Mouse (Mus musculus): ENCODE results near the gene Mia2. TPM values are rescaled to one million over a fixed set of nuclear protein-coding genes. Genes with fewer than 3 reads are reported as not detected.
"Not testable (repeated sequence)": the region's sequence is repeated elsewhere in the genome, so short reads cannot be mapped to it uniquely, and the experiment has no call there.

The Mia2 gene
- polyA plus RNA-seq, 1 experiment from 2014 or later, result 60.0 TPM

GRCm38 (mm10) chr12:59216676-59217266 lies 121.2 kb downstream of the Mia2 start:
- WGBS, result 94% methylated on average over 6 of the region's 6 CpGs
- no peak overlapping the region for H3K9ac ChIP-seq (ENCODE audit: low read depth, low read length)
- H3K27ac ChIP-seq (ENCODE audit: low read depth, low read length), result no peak overlapping the region
- no peaks in the 10 kb centered on the region for H3K9me3 ChIP-seq (ENCODE audit: control insufficient read depth, low read length)
- H3K4me1 ChIP-seq (replicated peaks; ENCODE audit: control insufficient read depth, insufficient read depth, low read length), result no peaks in the 10 kb centered on the region
- ATAC-seq (ENCODE audit: low FRiP score), result no peak
- no peak for DNase-seq (ENCODE audit: low spot score)
- H3K27me3 ChIP-seq (ENCODE audit: control insufficient read depth, insufficient read depth, low read length), result no peaks in the 10 kb centered on the region
- H3K4me2 ChIP-seq (replicated peaks; ENCODE audit: low read depth, low read length), result no peak overlapping the region
- no peak overlapping the region for H3K4me3 ChIP-seq (ENCODE audit: low read depth, low read length)
- no peaks in the 10 kb centered on the region for H3K36me3 ChIP-seq (ENCODE audit: control insufficient read depth, insufficient read depth, low read length)

GRCm38 (mm10) chr12:59217331-59217730 lies 121.7 kb downstream of the Mia2 start:
- Histone ChIP-seq H3K4me2 (replicated peaks; ENCODE audit: low read depth, low read length) (peak overlapping the region; percentile 77; the same call in 1 of the 2 replicates), H3K27me3 (ENCODE audit: control insufficient read depth, insufficient read depth, low read length) (no peaks in the 10 kb centered on the region), H3K36me3 (ENCODE audit: control insufficient read depth, insufficient read depth, low read length) (no peaks in the 10 kb centered on the region), H3K4me3 (ENCODE audit: low read depth, low read length) (no peak overlapping the region), H3K4me1 (replicated peaks; ENCODE audit: control insufficient read depth, insufficient read depth, low read length) (no peaks in the 10 kb centered on the region), H3K9ac (ENCODE audit: low read depth, low read length) (no peak overlapping the region), H3K9me3 (ENCODE audit: control insufficient read depth, low read length) (no peaks in the 10 kb centered on the region), H3K27ac (ENCODE audit: low read depth, low read length) (no peak overlapping the region)
- WGBS, result 86% methylated on average over 3 of the region's 3 CpGs
- DNase-seq (ENCODE audit: low spot score) (no peak), ATAC-seq (ENCODE audit: low FRiP score) (no peak)

- WGBS, result under 1% methylated on average over 52 of the region's 69 CpGs
- H3K27ac ChIP-seq (ENCODE audit: low read depth, low read length), result peak overlapping the region; percentile 82
- H3K4me2 ChIP-seq (replicated peaks; ENCODE audit: low read depth, low read length), result peak overlapping the region; percentile 77
- DNase-seq (ENCODE audit: low spot score), result peak; percentile 61
- H3K9ac ChIP-seq (ENCODE audit: low read depth, low read length), result peak overlapping the region; percentile 81
- no peaks in the 10 kb centered on the region for H3K9me3 ChIP-seq (ENCODE audit: control insufficient read depth, low read length)
- H3K4me3 ChIP-seq (ENCODE audit: low read depth, low read length), result peak overlapping the region; percentile 94
- peak; percentile 64 for ATAC-seq (ENCODE audit: low FRiP score)
- no peaks in the 10 kb centered on the region for H3K4me1 ChIP-seq (replicated peaks; ENCODE audit: control insufficient read depth, insufficient read depth, low read length)
- H3K27me3 ChIP-seq (ENCODE audit: control insufficient read depth, insufficient read depth, low read length), result no peaks in the 10 kb centered on the region
- H3K36me3 ChIP-seq (ENCODE audit: control insufficient read depth, insufficient read depth, low read length), result no peaks in the 10 kb centered on the region
Observed at GRCm38 (mm10) chr12:59218640-59219321, 123.2 kb downstream of the Mia2 start.

- no peaks in the 10 kb centered on the region for H3K9me3 ChIP-seq (ENCODE audit: control insufficient read depth, low read length)
- WGBS, result under 1% methylated on average over 99 of the region's 109 CpGs
- peak; percentile 97 for ATAC-seq (ENCODE audit: low FRiP score)
Observed at GRCm38 (mm10) chr12:59219325-59220225, 124.0 kb downstream of the Mia2 start, which contains the start of gene Fbxo33. Gene Fbxo33 (minus strand): TSS chr12:59219725.

GRCm38 (mm10) chr12:59228401-59228800 lies 132.8 kb downstream of the Mia2 start:
- Histone ChIP-seq H3K9me3 (ENCODE audit: control insufficient read depth, low read length) (no peaks in the 10 kb centered on the region), H3K27ac (ENCODE audit: low read depth, low read length) (no peak overlapping the region), H3K4me3 (ENCODE audit: low read depth, low read length) (no peak overlapping the region), H3K9ac (ENCODE audit: low read depth, low read length) (no peak overlapping the region), H3K36me3 (ENCODE audit: control insufficient read depth, insufficient read depth, low read length) (no peaks in the 10 kb centered on the region), H3K27me3 (ENCODE audit: control insufficient read depth, insufficient read depth, low read length) (no peaks in the 10 kb centered on the region), H3K4me2 (replicated peaks; ENCODE audit: low read depth, low read length) (no peak overlapping the region), H3K4me1 (replicated peaks; ENCODE audit: control insufficient read depth, insufficient read depth, low read length) (no peaks in the 10 kb centered on the region)
- DNase-seq (ENCODE audit: low spot score) (no peak), ATAC-seq (ENCODE audit: low FRiP score) (no peak)
- 92% methylated on average over 5 of the region's 5 CpGs for WGBS

More at GRCm38 (mm10) chr12:59219325-59220225, 124.0 kb downstream of the Mia2 start, which contains the start of gene Fbxo33:
- peak within 1 kb of the TSS; percentile 94 for H3K4me3 ChIP-seq (ENCODE audit: low read depth, low read length)
- H3K36me3 ChIP-seq (ENCODE audit: control insufficient read depth, insufficient read depth, low read length), result no peaks in the 10 kb centered on the region
- H3K4me2 ChIP-seq (replicated peaks; ENCODE audit: low read depth, low read length), result peak within 1 kb of the TSS; percentile 77
- DNase-seq (ENCODE audit: low spot score), result peak; percentile 98
- H3K27ac ChIP-seq (ENCODE audit: low read depth, low read length), result peak within 1 kb of the TSS; percentile 82
- H3K9ac ChIP-seq (ENCODE audit: low read depth, low read length), result peak within 1 kb of the TSS; percentile 81
- H3K27me3 ChIP-seq (ENCODE audit: control insufficient read depth, insufficient read depth, low read length), result no peaks in the 10 kb centered on the region
- no peaks in the 10 kb centered on the region for H3K4me1 ChIP-seq (replicated peaks; ENCODE audit: control insufficient read depth, insufficient read depth, low read length)

GRCm38 (mm10) chr12:59238434-59238833 lies 142.8 kb downstream of the Mia2 start:
- Histone ChIP-seq H3K36me3 (ENCODE audit: control insufficient read depth, insufficient read depth, low read length) (no peaks in the 10 kb centered on the region), H3K27me3 (ENCODE audit: control insufficient read depth, insufficient read depth, low read length) (no peaks in the 10 kb centered on the region), H3K4me1 (replicated peaks; ENCODE audit: control insufficient read depth, insufficient read depth, low read length) (no peaks in the 10 kb centered on the region), H3K4me3 (ENCODE audit: low read depth, low read length) (no peak overlapping the region), H3K27ac (ENCODE audit: low read depth, low read length) (no peak overlapping the region), H3K9me3 (ENCODE audit: control insufficient read depth, low read length) (no peaks in the 10 kb centered on the region), H3K9ac (ENCODE audit: low read depth, low read length) (no peak overlapping the region), H3K4me2 (replicated peaks; ENCODE audit: low read depth, low read length) (no peak overlapping the region)
- ATAC-seq (ENCODE audit: low FRiP score) (no peak), DNase-seq (ENCODE audit: low spot score) (no peak)
- 88% methylated on average over 5 of the region's 5 CpGs for WGBS

- not testable (repeated sequence) for DNase-seq (ENCODE audit: low spot score); H3K4me3 ChIP-seq (ENCODE audit: low read depth, low read length); H3K4me2 ChIP-seq (replicated peaks; ENCODE audit: low read depth, low read length); H3K27ac ChIP-seq (ENCODE audit: low read depth, low read length); H3K9ac ChIP-seq (ENCODE audit: low read depth, low read length); H3K27me3 ChIP-seq (ENCODE audit: control insufficient read depth, insufficient read depth, low read length); ATAC-seq (ENCODE audit: low FRiP score); H3K36me3 ChIP-seq (ENCODE audit: control insufficient read depth, insufficient read depth, low read length); H3K4me1 ChIP-seq (replicated peaks; ENCODE audit: control insufficient read depth, insufficient read depth, low read length); H3K9me3 ChIP-seq (ENCODE audit: control insufficient read depth, low read length)
- WGBS, result 85% methylated on average over 8 of the region's 8 CpGs
Observed at GRCm38 (mm10) chr12:59241031-59241430, 145.4 kb downstream of the Mia2 start.
